Mouse (Mus musculus) small intestine, adult 2 months (tissue): ENCODE results near the gene Spta1. TPM values are rescaled to one million over a fixed set of nuclear protein-coding genes. Genes with fewer than 3 reads are reported as not detected.

Source experiments
- H3K27ac ChIP-seq: fragments of 200-500 bp; 2 replicates; pipeline ENCODE4 v1.5.1; 2012; ENCODE audit warnings: low read depth, low read length, control low read depth, inconsistent platforms; ENCODE audit not compliant: insufficient read depth
- H3K27me3 ChIP-seq: fragments of 200-500 bp; 2 replicates; pipeline ENCODE4 v1.6.1; 2012; ENCODE audit warnings: mild to moderate bottlenecking, moderate library complexity, low read length, inconsistent platforms; ENCODE audit not compliant: control insufficient read depth, insufficient read depth
- H3K36me3 ChIP-seq: fragments of 200-500 bp; 2 replicates; pipeline ENCODE4 v1.6.1; 2012; ENCODE audit warnings: mild to moderate bottlenecking, low read length, control low read depth, inconsistent platforms; ENCODE audit not compliant: control insufficient read depth, insufficient read depth
- H3K4me1 ChIP-seq: fragments of 200-500 bp; 2 replicates; pipeline ENCODE4 v1.6.1; 2012; ENCODE audit warnings: low read length, inconsistent platforms, mixed read lengths; ENCODE audit not compliant: control insufficient read depth, insufficient read depth, insufficient read length
- H3K4me3 ChIP-seq: fragments of 200-500 bp; 2 replicates; pipeline ENCODE4 v1.5.1; 2012; ENCODE audit warnings: low read depth, mild to moderate bottlenecking, control low read depth, inconsistent platforms, low read length, moderate library complexity
- CTCF ChIP-seq: fragments of 200-500 bp; IDR thresholded peaks from 2 replicates; pipeline ENCODE4 v1.5.1; 2012; ENCODE audit warnings: low read depth, mild to moderate bottlenecking, control low read depth, inconsistent platforms, low read length, moderate library complexity, mixed read lengths; ENCODE audit not compliant: insufficient replicate concordance, insufficient read length; ENCODE audit errors: extremely low read depth
- POLR2A ChIP-seq: fragments of 200-500 bp; IDR thresholded peaks from 2 replicates; pipeline ENCODE4 v1.6.1; 2012; ENCODE audit warnings: low read depth, mild to moderate bottlenecking, control low read depth, inconsistent platforms, low read length, moderate library complexity
- WGBS: fragments of 180-500 bp; shearing (Covaris S2); methylation state at CpG from one replicate; pipeline ENCODE4 v1.1.7; 2018; 5-methylcytosine and 5-hydroxymethylcytosine counted together
- polyA plus RNA-seq: library from polyadenylated mRNA; depleted of rRNA; stranded (reverse); fragments of >200 nt; gene quantifications from 2 replicates; pipeline ENCODE4 v1.2.3, GENCODE M21; 2012

Spta1 gene
- polyA plus RNA-seq, 1 experiment, result not detected

DNA sequence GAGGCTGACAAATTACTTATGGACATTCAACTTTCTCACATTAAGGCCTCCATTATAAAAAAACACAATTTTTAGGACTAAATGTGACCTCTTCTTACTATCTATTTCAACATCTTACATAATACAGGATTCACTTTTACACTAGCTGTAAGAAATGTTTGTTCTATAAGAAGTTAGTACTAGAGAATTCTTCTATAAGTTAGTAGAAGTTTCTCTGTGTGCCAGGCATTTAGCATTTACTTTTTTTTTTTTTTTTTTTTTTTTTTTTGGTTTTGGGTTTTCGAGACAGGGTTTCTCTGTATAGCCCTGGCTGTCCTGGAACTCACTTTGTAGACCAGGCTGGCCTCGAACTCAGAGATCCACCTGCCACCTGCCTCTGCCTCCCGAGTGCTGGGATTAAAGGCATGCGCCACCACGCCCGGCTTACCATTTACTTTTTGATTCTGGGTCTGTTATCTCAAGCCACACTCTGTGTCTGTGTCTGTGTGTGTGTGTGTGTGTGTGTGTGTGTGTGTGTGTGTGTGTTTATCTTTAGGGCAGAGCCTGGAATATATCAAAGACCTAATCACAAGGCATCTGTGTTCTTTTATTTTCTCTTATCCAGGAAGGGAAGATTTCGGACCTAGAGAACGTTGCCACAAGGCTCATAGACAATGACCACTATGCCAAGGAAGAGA lies 44.1 kb downstream of the Spta1 start:
- H3K36me3 ChIP-seq, result no peaks in the 10 kb centered on the region
- 60% methylated on average over 8 of the region's 8 CpGs for WGBS
- TF ChIP-seq POLR2A (no peak), CTCF (no peak)
- no peak overlapping the region for H3K27ac ChIP-seq
- no peaks in the 10 kb centered on the region for H3K4me1 ChIP-seq
- no peak overlapping the region for H3K4me3 ChIP-seq
- H3K27me3 ChIP-seq, result no peaks in the 10 kb centered on the region

DNA sequence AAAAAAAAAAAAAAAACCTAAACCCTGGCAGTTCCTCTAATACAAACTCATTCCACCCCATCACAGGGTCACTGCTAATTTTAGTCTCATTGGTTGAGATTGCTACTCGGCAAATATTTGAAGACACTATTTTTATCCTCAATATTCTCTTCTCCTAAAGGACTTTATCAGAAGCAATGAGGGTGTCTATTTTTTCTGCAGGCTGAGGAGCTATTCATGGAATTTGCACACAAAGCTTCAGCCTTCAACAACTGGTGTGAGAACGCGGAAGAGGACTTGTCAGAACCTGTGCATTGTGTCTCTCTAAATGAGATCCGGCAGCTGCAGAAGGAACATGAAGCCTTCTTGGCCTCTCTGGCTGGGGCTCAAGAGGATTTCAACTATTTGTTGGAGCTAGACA lies 67.3 kb downstream of the Spta1 start:
- TF ChIP-seq CTCF, result no peak
- no peak for TF ChIP-seq POLR2A
- Histone ChIP-seq H3K36me3 (no peaks in the 10 kb centered on the region), H3K4me1 (no peaks in the 10 kb centered on the region), H3K27me3 (no peaks in the 10 kb centered on the region), H3K27ac (no peak overlapping the region), H3K4me3 (no peak overlapping the region)
- 87% methylated on average over 4 of the region's 4 CpGs for WGBS

- TF ChIP-seq CTCF (no peak), POLR2A (no peak)
- WGBS, result 79% methylated on average over 2 of the region's 2 CpGs
- Histone ChIP-seq H3K27me3 (no peaks in the 10 kb centered on the region), H3K27ac (no peak overlapping the region), H3K4me1 (no peaks in the 10 kb centered on the region), H3K4me3 (no peak overlapping the region), H3K36me3 (no peaks in the 10 kb centered on the region)
Measured at GRCm38 (mm10) chr1:174244621-174245020, 72.0 kb downstream of the Spta1 start.

DNA sequence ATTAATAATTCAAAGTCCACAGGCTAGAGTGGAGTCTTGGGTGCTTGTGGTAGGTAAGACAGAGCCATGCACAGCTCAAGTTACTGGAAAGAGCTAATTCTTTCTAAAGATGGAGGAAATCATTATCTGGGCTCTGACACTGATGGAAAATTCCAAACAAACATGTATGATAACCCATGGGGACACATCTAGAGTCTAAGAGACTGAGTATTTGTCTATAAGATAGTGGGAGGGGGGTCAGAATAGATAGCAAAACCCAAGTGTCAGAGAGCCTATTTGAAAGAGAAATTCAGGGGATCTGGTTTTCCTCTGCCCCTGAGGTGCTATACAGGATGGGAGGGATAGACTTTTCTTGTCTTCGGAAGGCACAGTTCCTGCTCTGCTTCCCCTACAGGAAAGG lies 73.5 kb downstream of the Spta1 start:
- 88% methylated on average over 1 of the region's 1 CpGs for WGBS
- TF ChIP-seq POLR2A (no peak), CTCF (no peak)
- H3K27me3 ChIP-seq, result no peaks in the 10 kb centered on the region
- no peaks in the 10 kb centered on the region for H3K4me1 ChIP-seq
- no peak overlapping the region for H3K27ac ChIP-seq
- H3K4me3 ChIP-seq, result no peak overlapping the region
- H3K36me3 ChIP-seq, result no peaks in the 10 kb centered on the region

DNA sequence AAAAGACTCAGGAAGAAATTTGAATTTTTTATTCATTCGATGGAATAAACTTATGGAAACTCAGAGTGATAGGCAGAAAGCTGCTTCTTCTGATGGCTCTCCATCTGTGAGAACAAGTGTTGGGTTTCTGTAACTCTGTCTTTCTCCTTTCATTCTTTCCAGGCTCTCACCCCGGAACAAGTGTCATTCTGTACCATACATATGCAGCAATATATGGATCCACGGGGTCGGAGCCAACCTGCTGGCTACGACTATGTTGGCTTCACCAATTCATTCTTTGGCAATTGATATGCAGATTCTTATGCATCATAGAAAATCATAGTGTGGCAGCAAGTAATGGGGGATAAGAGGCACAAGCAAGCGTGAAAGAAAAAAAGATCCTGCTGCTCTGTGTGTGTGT lies 74.6 kb downstream of the Spta1 start:
- Histone ChIP-seq H3K27me3 (no peaks in the 10 kb centered on the region), H3K27ac (no peak overlapping the region), H3K4me1 (no peaks in the 10 kb centered on the region), H3K36me3 (no peaks in the 10 kb centered on the region), H3K4me3 (no peak overlapping the region)
- TF ChIP-seq POLR2A (no peak), CTCF (no peak)
- 88% methylated on average over 6 of the region's 6 CpGs for WGBS

DNA sequence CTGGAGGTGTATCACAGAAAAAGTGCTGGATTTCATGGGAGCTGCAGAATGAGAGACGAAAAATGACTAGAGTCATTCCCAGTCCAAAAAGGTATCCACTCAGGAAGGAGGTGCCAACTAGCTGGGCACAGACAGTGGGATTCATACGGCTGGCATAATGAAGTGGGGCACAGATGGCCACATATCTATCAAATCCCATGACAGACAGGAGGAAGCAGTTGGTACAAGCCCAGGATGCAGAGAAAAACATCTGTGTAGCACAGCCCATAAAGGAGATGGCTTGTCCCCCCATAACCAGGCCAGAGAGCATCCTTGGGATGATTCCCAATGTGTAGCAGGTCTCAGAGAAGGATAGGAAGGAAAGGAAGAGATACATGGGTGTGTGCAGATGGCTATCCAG lies 77.8 kb downstream of the Spta1 start:
- Histone ChIP-seq H3K27me3 (no peaks in the 10 kb centered on the region), H3K4me3 (no peak overlapping the region), H3K4me1 (no peaks in the 10 kb centered on the region), H3K36me3 (no peaks in the 10 kb centered on the region), H3K27ac (no peak overlapping the region)
- no peak for TF ChIP-seq POLR2A
- 79% methylated on average over 2 of the region's 2 CpGs for whole genome bisulfite sequencing

- H3K27me3 ChIP-seq, result no peaks in the 10 kb centered on the region
- H3K4me1 ChIP-seq, result no peaks in the 10 kb centered on the region
- 73% methylated on average over 3 of the region's 3 CpGs for WGBS
- no peak within 1 kb of the TSS for H3K27ac ChIP-seq
- no peak for TF ChIP-seq CTCF
- TF ChIP-seq POLR2A, result no peak
- no peak within 1 kb of the TSS for H3K4me3 ChIP-seq
- no peaks in the 10 kb centered on the region for H3K36me3 ChIP-seq
Measured at GRCm38 (mm10) chr1:174251961-174252360, 79.4 kb downstream of the Spta1 start, which contains the start of gene Olfr419. Gene Olfr419 (minus strand): TSS chr1:174252061.
